Mouse (Mus musculus) bone marrow macrophage, adult 2 months (primary cell): ENCODE measurements around the gene Rps6ka4.

Experiments
- CTCF ChIP-seq: IDR thresholded peaks from 2 replicates; pipeline ENCODE4 v1.5.1; 2012; ENCODE audit warnings: low read depth, mild to moderate bottlenecking, low read length, moderate library complexity
- POLR2A ChIP-seq: IDR thresholded peaks from 2 replicates; pipeline ENCODE4 v1.6.1; 2012; ENCODE audit warnings: mild to moderate bottlenecking, low read depth, low read length, borderline replicate concordance

GRCm38 (mm10) chr19:6847841-6848517, 7.5 kb upstream of the Rps6ka4 start:
- no peak for TF ChIP-seq CTCF
- TF ChIP-seq POLR2A: no peak
